Mouse (Mus musculus) midbrain, embryonic 10.5 days (tissue): ENCODE results near the gene Ifnar1. TPM values are rescaled to one million over a fixed set of nuclear protein-coding genes. Genes with fewer than 3 reads are reported as not detected.
"Not testable (repeated sequence)": the region's sequence is repeated elsewhere in the genome, so short reads cannot be mapped to it uniquely, and the experiment has no call there.

Source experiments
- DNase-seq: peaks from one replicate; pipeline ENCODE4 v3.0.0-alpha.2; 2017; ENCODE audit warnings: low spot score
- H3K27ac ChIP-seq: fragments of 300-500 bp; sonication (generic); replicated peaks from 2 replicates; pipeline ENCODE4 v1.5.1; 2016; ENCODE audit warnings: mild to moderate bottlenecking
- H3K27me3 ChIP-seq: fragments of 300-500 bp; sonication (generic); 2 replicates; pipeline ENCODE4 v1.6.1; 2016; ENCODE audit warnings: low read depth, mild to moderate bottlenecking; ENCODE audit not compliant: poor library complexity, severe bottlenecking
- H3K36me3 ChIP-seq: fragments of 300-500 bp; sonication (generic); 2 replicates; pipeline ENCODE4 v1.6.1; 2016; ENCODE audit warnings: mild to moderate bottlenecking, moderate library complexity
- H3K4me1 ChIP-seq: fragments of 300-500 bp; sonication (generic); 2 replicates; pipeline ENCODE4 v1.6.1; 2016
- H3K4me3 ChIP-seq: fragments of 300-500 bp; sonication (generic); 2 replicates; pipeline ENCODE4 v1.5.1; 2016; ENCODE audit warnings: mild to moderate bottlenecking, moderate library complexity
- H3K9me3 ChIP-seq: fragments of 300-500 bp; sonication (generic); replicated peaks from 2 replicates; pipeline ENCODE4 v1.6.1; 2016; ENCODE audit warnings: mild to moderate bottlenecking
- WGBS: fragments of 180-500 bp; shearing (Covaris S2); methylation state at CpG from one replicate; pipeline ENCODE4 v1.1.7; 2016; 5-methylcytosine and 5-hydroxymethylcytosine counted together
- polyA plus RNA-seq: library from polyadenylated mRNA; unstranded; fragments of >200 nt; fragmentation: Nextera tagmentation; extraction: Ambion mirVana; gene quantifications from 2 replicates; pipeline ENCODE4 v1.2.1, GENCODE M21; 2016

The Ifnar1 gene
- polyA plus RNA-seq, 1 experiment from 2014 or later, result 52.0 TPM

DNA sequence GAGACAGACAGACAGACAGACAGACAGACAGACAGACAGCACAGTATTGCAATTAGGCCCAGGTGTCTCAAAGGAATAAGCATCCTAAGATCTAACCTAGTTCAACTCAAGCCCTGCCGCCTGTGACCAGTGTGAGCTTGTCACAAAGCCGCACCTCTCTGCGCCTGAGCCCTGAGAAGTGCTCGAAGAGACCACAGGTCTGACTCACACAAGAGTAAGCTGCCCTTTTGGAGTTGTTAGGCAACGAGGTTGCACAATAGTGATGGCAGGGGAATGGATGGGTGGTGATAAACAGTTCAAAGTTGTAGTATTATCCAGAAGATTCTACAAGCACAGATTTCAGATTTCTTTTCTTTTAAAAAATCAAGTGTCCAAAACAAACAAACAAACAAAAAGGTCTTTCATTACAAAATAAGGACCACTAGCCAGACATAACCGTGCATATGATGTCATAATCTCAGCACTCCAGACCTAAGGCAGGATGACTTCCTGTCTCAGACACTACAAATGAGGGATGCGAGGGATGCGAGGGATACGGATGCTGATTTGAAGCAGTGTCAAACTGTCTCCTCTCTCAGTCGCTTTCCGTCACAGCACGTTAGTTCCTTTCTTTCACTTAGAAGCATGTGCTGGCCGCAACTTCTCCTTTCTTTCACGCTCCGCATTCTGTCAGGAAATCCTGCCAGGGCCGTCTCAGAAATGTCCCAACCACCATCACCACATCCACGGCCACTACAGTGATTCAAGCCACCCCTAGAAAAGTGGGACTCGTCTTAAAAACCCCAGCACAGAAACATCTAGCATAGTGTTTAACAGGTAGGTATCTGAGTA, 37.7 kb downstream of the Ifnar1 start:
- 79% methylated on average over 18 of the region's 18 CpGs for WGBS
- H3K27ac ChIP-seq, result no peak overlapping the region
- no peaks in the 10 kb centered on the region for H3K9me3 ChIP-seq
- no peaks in the 10 kb centered on the region for H3K27me3 ChIP-seq
- DNase-seq, result no peak
- peaks cover 4% of the 10 kb centered on the region; the same call in 1 of the 2 replicates for H3K4me1 ChIP-seq
- no peak overlapping the region for H3K4me3 ChIP-seq
- no peaks in the 10 kb centered on the region for H3K36me3 ChIP-seq

DNA sequence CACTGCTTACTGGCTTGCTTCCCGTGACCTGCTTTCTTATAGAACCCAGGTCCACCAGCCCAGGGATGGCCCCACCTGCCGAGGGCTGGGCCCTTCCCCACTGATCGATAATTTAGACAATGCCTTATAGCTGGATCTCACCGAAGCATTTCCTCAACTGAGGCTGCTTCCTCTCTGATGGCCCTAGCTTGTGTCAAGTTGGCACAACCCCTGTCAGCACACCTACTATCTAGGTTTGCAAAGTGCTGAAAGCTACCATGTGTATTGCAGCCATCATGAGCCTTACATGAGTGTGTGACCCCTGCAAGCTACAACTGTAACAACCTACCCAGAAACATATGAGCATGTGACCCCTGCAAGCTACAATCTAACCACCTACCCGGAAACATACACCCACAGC, 39.2 kb downstream of the Ifnar1 start:
- 93% methylated on average over 5 of the region's 5 CpGs for WGBS
- H3K9me3 ChIP-seq, result no peaks in the 10 kb centered on the region
- DNase-seq, result no peak

DNA sequence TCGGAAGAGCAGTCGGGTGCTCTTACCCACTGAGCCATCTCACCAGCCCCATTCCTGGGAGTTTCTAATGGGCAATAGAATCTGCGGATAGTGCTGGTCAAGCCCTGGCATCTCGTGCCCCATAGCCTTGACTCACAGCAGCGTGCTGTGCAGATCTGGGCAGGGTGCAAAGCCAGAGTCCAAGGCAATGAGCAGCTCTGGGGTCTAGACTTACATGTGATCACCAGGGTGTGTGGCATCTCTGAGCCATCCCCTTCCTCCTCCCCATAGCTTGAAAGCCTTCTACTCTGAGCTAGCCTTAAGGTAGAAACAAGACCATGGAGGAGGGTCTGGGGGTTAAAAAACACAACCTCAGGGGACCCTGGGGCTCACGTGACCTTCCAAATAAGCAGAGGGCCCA, 41.2 kb downstream of the Ifnar1 start:
- no peak for DNase-seq
- H3K36me3 ChIP-seq, result no peaks in the 10 kb centered on the region
- H3K9me3 ChIP-seq, result no peaks in the 10 kb centered on the region
- H3K4me1 ChIP-seq, result peaks cover 4% of the 10 kb centered on the region; the same call in 1 of the 2 replicates
- 94% methylated on average over 6 of the region's 6 CpGs for WGBS
- H3K27me3 ChIP-seq, result no peaks in the 10 kb centered on the region
- no peak overlapping the region for H3K4me3 ChIP-seq
- H3K27ac ChIP-seq, result no peak overlapping the region

More for the DNA sequence above, 39.2 kb downstream of the Ifnar1 start:
- Histone ChIP-seq H3K36me3 (no peaks in the 10 kb centered on the region), H3K4me1 (peaks cover 4% of the 10 kb centered on the region; the same call in 1 of the 2 replicates), H3K27ac (no peak overlapping the region), H3K27me3 (no peaks in the 10 kb centered on the region), H3K4me3 (no peak overlapping the region)

DNA sequence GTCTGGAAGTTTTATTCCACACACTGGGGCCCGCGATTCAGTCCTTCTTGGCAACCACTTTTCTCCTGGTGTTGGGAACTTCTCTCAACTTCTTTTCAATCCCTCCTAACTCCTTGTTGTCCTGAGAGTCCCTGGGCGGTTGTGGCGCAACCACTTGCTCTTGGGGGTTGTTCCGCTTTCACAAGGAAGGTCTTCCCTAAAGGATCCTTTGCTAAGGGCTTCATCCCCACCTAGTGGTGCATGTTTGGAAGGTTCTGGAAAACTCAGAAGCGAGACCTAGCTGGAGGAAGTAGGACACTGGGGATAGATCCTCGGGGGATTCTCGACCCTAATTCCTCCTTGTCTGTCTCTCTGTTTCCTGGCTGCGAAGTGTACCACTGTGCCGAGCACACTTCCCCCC, 42.0 kb downstream of the Ifnar1 start:
- Histone ChIP-seq H3K4me1 (peaks cover 4% of the 10 kb centered on the region; the same call in 1 of the 2 replicates), H3K27ac (no peak overlapping the region), H3K9me3 (no peaks in the 10 kb centered on the region), H3K27me3 (no peaks in the 10 kb centered on the region), H3K4me3 (no peak overlapping the region), H3K36me3 (no peaks in the 10 kb centered on the region)
- no peak for DNase-seq
- WGBS, result 85% methylated on average over 10 of the region's 10 CpGs

DNA sequence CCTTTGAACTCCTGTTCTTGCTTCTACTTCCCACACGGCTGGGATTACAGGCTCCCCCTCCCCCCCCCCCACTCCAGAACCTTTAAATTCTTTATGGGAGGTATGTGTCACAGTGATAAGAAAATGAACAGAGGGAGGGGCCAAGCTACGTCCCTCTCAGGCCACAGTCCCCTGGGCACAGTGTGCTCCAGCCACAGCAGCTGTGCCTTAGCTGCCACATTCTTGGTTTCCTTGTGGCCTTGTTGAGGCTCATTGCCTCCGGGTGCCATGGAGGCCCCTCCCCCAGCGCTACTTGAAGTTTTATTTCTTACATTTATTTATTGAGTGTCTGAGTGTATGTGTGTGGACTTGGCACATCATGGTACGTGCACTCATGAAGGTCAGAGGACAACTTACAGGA, 42.5 kb downstream of the Ifnar1 start:
- Histone ChIP-seq H3K4me1 (peaks cover 4% of the 10 kb centered on the region; the same call in 1 of the 2 replicates), H3K27ac (no peak overlapping the region), H3K36me3 (no peaks in the 10 kb centered on the region), H3K9me3 (no peaks in the 10 kb centered on the region), H3K4me3 (no peak overlapping the region), H3K27me3 (no peaks in the 10 kb centered on the region)
- no peak for DNase-seq
- WGBS, result 79% methylated on average over 5 of the region's 5 CpGs

DNA sequence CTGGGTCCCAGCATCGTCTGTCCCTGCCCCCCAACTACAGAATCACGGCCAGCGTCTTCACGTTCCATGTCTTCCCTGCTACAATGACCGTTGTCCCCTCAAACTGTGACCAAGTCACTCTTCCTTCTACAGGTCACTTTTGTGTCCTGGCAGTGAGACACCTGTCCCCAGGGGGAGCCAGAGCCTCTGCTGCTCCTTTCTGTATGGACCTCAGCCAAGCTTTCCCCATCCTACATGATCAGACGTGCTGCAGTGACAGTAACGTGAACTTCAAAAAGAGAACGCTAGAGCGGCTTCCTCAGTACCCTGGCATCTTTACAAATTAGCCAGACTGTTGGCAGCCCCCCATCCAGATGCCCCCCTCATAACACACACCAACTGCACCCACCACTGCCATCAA, 43.5 kb downstream of the Ifnar1 start:
- Histone ChIP-seq H3K27me3 (no peaks in the 10 kb centered on the region), H3K4me3 (no peak overlapping the region), H3K9me3 (no peaks in the 10 kb centered on the region), H3K4me1 (no peaks in the 10 kb centered on the region), H3K27ac (no peak overlapping the region), H3K36me3 (no peaks in the 10 kb centered on the region)
- WGBS, result 91% methylated on average over 9 of the region's 9 CpGs
- no peak for DNase-seq

DNA sequence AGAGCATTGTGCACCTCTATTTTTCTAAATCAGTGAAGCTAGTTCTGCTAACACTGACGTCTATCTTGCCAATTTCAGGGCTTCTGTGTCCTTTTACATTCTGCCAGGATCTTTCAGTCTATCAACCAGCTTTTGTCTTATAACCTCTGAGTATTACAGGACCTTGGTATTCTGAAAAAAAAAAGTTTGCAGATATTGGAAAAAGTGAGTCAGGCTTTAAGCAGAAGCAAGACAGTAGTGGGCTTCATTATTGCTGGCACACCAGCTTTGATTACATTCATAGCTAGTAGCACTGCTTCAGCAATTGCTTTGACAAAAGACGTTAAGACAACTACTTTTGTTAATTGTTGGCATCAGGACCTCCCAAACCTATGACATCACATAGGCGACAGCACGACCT, 45.8 kb downstream of the Ifnar1 start:
- not testable (repeated sequence) for DNase-seq, H3K9me3 ChIP-seq, H3K4me1 ChIP-seq, H3K27ac ChIP-seq, H3K27me3 ChIP-seq, H3K4me3 ChIP-seq, H3K36me3 ChIP-seq
- WGBS, result 88% methylated on average over 4 of the region's 4 CpGs

DNA sequence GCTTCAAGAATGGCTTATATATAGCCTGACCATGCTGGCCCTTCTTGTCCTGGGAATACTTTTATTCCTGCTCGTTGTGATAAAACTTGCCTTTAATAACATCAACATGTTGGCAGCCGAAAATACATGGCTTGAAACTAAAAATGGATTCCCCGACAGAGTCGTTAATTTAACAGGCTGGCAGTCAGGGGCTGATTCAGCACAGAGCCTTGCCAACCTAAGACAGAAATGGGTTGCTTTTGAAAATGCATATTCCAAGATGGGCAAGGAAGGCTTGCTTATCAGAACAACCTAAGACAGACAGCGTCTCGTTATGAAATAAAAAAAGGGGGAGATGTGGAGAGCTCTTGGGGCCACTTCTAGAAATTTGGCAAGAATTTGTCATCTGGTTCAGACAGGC, 46.8 kb downstream of the Ifnar1 start:
- Histone ChIP-seq H3K27ac (no peak overlapping the region), H3K9me3 (no peaks in the 10 kb centered on the region), H3K4me3 (no peak overlapping the region), H3K4me1 (no peaks in the 10 kb centered on the region), H3K27me3 (no peaks in the 10 kb centered on the region), H3K36me3 (no peaks in the 10 kb centered on the region)
- no peak for DNase-seq
- WGBS, result 90% methylated on average over 6 of the region's 6 CpGs

DNA sequence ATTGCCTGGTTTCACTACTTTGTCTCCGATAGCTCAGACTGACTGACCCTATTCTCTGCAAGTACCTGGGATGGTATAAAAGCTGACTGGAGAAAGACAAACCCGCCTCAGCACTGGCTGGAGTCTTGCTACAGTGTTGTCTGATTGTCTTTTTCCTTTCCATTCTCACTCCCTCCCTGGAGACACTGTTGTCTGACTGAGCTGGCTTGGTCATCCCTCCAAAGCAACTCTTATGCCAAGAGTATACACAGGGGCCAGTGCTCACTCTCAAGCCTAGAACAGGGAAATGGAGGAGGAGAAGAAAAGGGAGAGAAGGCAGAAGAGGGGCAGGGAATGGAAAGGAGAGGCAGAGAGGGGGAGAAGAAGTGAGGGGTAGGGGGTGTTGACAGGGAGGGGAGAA, 47.4 kb downstream of the Ifnar1 start:
- DNase-seq, result no peak
- Histone ChIP-seq H3K9me3 (no peaks in the 10 kb centered on the region), H3K27ac (no peak overlapping the region), H3K36me3 (no peaks in the 10 kb centered on the region), H3K4me3 (no peak overlapping the region), H3K4me1 (no peaks in the 10 kb centered on the region), H3K27me3 (no peaks in the 10 kb centered on the region)
- 59% methylated on average over 2 of the region's 2 CpGs for WGBS

DNA sequence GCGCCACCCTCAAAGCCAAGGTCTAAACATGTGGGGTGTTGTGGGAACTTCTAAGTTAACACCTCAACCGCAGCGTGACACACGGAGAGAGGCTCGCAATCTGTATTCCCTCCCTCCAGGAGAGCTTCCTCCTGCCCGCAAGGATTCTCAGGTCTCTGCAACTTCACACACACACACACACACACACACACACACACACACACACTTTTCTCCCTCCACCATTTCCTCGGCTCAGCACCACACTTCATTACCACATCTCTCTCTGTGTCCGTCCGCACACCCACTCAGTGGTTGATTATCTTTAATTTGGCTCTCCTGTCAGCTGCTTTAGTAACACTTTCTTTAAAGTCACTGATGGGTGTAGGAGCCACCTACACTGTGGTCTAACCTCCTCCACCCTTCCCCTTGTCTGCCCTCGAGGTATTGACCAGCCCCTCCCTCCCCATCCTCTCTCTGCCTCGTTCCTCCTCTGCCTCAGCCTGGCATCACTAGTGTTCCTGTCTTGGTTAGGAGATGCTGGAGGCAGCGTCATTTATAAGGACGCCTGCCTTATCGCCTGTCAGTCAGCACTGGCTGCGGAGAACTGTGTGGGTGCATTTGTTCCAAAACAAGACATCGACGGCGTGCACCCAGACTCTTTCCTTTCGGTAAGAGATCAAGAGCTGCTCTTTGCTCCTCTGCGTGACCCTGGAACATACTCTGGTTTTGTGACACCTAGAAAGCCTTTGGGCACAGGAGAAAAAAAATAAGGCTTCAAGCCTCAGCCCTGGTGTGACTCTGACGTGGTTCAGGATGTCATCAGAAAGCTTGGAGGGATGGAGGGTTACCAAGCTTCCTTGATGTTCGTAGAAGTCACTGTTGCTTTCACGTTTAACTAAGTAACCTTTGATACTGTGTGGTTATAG, 48.3 kb downstream of the Ifnar1 start:
- Histone ChIP-seq H3K27me3 (no peaks in the 10 kb centered on the region), H3K4me3 (no peak overlapping the region), H3K9me3 (no peaks in the 10 kb centered on the region), H3K4me1 (no peaks in the 10 kb centered on the region), H3K27ac (no peak overlapping the region), H3K36me3 (no peaks in the 10 kb centered on the region)
- DNase-seq, result no peak
- WGBS, result 78% methylated on average over 23 of the region's 23 CpGs

DNA sequence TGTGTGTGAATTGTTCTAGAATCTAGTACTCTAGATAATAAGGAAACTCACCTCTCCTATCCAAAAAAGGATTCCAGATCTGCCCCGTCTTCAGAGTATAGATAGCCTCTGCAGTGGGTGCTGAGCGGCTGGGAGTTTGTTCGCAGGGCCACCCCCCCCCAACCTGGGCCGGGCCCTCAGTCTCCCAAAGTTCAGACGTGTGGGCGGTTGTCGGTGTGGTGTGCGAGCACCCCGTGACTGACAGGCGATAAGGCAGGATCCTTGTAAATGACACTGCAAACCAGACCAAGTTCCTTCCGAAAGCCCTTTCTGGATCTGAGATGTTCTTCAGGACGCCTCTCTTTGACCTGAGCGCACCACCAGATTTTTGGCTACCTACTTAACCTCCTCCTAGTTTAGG, 49.4 kb downstream of the Ifnar1 start:
- no peaks in the 10 kb centered on the region for H3K9me3 ChIP-seq
- H3K27me3 ChIP-seq, result no peaks in the 10 kb centered on the region
- peak; percentile 91 for DNase-seq
- H3K36me3 ChIP-seq, result no peaks in the 10 kb centered on the region
- WGBS, result 55% methylated on average over 13 of the region's 13 CpGs
- H3K27ac ChIP-seq, result no peak overlapping the region
- H3K4me3 ChIP-seq, result no peak overlapping the region
- H3K4me1 ChIP-seq, result no peaks in the 10 kb centered on the region

DNA sequence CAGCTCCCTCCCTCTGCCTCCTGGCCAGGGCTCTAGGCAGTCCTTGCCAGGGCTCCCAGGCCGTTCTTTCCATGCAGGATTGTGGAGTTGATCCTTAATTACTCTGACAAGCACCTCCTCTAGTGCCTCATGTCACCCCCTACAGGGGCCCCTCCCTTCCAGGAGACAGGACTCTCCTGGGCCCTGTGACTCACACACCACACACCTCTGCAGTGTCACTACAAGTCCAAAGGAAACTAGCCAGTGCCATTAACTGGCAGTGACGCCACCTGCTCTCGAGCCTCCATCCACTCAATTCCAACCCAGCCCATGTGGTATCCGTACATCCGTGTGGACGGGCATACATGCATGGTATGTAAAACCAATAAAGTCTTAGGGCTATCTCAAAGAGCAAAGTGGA, 49.9 kb downstream of the Ifnar1 start:
- Histone ChIP-seq H3K36me3 (no peaks in the 10 kb centered on the region), H3K27ac (no peak overlapping the region), H3K4me1 (no peaks in the 10 kb centered on the region), H3K27me3 (no peaks in the 10 kb centered on the region), H3K4me3 (no peak overlapping the region), H3K9me3 (no peaks in the 10 kb centered on the region)
- DNase-seq, result no peak
- WGBS, result 87% methylated on average over 6 of the region's 6 CpGs

DNA sequence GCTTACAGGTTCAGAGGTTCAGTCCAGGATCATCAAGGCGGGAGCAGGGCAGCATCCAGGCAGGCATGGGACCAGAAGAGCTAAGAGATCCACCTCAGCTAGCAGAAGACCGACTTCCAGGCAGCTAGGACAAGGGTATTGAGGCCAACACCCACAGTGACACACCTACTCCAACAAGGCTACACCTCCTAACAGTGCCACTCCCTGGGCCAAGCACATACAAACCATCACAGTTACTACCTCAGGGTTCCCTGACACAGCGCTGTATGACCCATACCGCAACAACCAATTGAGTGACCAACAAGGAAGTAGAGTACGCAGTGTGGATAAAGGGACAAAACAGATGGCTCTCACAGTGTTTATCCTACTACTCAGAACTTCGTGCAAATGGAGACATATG, 51.3 kb downstream of the Ifnar1 start:
- DNase-seq, result no peak
- Histone ChIP-seq H3K36me3 (no peaks in the 10 kb centered on the region), H3K27ac (no peak overlapping the region), H3K4me3 (no peak overlapping the region), H3K27me3 (0 out of 2 replicates have a peak, but pooled peaks cover 8% of the 10 kb centered on the region), H3K9me3 (no peaks in the 10 kb centered on the region), H3K4me1 (peaks cover 3% of the 10 kb centered on the region)
- WGBS, result 86% methylated on average over 6 of the region's 6 CpGs
